Mouse (Mus musculus): ENCODE measurements around the gene Tbl2.

DNA sequence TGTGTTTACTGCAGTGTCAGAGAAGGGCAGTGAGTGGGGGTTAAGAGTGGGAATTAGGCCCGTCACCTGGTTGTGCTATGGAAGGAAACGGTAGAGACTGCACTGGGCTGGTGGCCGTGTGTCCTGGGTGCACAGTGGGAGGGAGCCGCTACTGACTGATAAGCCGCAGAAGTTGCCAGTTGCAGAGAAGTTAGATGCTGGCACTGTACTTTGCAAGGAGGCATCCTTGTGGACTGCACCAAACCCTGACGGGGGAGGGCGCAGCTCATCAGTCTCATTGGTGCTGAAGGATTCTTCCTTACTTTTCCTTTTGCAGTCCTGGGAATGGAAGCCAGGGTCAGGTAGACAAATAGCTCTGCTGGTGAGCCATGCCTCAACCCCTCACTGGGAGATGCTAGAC, 12.2 kb downstream of the Tbl2 start:
- TF ChIP-seq CTCF (IDR thresholded peaks at IDR 0.05; ENCODE audit: borderline replicate concordance, insufficient read depth, low read length) (no peak), POLR2A (IDR thresholded peaks at IDR 0.05; ENCODE audit: low read depth, low read length) (no peak)

Measured in embryonic fibroblast, embryonic 13.5 days (primary cell).